Mouse (Mus musculus): ENCODE results near the gene Fam178b.

The Fam178b gene

DNA sequence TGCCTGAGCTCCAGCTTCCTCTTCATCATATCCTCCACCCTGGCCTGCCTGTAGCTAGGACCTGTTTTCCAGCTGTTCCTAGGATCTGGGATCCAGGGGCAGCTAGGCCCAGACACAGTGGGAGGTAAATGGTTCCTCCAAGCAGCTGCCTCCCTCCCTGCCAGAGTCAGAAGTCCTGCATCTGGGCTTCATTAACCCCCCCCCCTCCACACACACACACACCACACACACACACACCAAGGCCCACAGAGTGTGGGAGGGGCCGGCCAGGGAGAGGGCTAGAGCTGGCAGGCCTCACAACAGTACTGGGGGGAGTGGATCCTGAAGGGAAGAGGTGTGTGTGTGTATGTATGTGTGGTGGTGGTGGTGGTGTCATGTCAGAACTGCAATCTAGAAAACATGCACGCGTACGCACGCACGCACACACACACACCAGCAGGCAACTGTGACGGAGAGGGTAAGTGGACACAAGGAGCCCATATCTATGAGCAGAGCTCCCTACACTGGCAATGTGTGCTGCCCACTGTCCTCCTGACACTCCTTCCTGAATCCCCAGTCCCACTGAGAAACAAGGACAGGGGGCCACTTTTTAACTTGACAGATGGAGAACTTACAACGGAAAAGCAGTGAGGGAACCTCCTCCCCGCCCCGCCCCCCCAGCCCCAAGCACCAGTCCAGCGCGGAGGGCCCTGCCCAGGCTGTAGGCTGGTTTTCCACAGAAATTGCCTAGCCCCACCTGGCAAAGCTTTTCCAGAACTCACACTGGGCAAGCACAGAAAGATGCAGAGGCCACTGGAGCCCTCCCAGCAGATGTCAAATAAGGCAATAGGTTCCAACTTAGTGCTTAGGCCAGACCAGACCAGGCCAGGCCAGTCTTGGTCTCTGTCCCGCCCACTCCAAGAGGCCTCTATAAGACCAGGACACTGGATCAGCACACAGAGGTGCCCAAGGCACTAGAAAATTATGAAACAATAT is 94.2 kb downstream of the Fam178b start:
- in situ Hi-C loops (cut with MseI, MboI): no loop called here

DNA sequence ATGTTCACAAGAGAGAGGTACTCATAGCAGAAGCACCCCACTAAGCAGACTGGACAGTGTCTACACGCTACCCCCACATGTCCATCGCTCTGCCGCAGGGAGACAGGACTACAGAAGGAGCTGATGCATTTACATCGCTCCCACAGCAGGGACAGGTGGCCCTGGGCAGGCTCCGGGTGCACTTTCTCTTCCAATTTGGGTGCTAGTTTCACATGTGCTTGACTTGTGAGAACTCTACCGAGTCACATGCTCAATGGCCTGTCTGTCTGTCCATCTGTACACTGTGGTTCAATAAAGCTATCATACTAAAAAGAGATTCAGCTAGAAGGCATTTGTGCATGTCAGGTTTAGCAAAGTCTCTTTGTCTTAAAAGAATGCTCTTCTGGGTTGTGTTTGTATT is 95.1 kb downstream of the Fam178b start:
- in situ Hi-C loops (cut with MseI, MboI): no loop called here

DNA sequence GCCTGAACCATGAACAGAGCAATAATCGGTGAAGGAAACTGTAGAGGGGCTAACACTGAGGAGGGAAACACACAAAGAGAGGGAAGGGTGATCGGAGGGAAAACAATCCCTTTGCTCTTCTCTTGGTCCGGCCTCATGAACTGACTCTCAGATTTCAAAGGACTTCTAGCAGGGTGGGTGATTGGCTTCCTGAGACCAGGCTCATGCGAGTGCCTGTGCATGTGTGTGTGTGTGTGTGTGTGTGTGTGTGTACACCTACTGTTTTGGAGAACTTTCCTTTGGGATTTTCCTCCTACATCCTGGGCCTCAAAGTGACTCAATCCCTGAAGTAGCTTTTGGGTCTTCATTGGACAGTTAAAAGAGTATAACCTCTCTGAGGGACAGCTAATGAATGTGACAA is 96.7 kb downstream of the Fam178b start:
- in situ Hi-C loops (cut with MseI, MboI): no loop called here

DNA sequence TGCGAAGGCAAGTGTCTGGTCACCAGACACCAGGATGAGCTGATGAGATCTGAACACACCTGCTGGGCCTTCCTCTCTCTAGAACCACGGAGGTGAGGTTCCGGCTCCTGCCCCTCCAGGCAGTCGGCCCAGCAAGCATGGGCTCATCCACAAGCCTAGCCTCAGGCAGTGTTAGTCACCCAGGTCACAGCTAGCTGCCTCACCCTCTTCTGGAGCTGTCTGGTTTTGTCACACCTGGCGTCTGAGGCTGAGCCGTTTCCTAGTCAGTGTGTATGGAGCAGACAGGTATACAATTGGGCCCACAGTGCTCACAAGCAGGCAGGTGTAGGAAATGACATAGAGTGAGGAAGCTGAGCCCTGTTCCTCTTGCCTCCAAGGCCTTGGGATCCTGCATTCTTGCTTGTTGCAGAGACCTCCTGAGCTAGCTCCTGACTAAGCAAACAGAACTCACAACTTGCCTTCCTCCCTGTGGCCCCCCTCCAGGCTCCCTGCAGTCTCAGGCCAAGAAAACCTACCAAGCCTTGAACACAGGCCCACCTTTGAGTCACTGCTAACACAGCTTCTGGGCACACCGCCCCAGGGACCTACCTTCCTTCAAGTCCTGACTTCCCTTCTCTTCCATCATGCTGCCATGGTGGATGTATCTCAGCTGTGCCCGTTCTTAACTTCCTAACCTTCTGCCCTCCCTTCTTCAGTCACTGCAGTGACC is 99.4 kb downstream of the Fam178b start:
- in situ Hi-C loops (cut with MseI, MboI): no loop called here

DNA sequence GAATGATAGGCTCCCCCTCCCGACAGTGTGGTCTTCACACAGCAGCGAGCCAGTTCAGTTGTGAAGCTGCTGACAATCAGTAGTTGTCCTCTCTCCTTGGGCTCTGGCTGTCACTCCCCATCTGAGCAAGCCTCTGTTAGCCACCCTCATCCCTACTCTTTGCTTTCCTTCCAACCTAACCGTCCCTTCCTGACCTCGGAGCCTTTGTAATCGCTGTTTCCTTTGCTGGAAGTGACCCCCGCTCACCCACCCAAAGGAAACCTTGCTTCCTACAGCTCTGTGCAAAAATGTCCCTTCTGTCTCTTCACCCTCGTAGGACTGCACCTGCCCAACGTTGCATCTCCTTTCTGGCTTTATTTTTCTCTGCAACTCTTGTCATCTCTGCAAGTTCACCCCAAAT is 100.8 kb downstream of the Fam178b start:
- in situ Hi-C loops (cut with MseI, MboI): no loop called here

DNA sequence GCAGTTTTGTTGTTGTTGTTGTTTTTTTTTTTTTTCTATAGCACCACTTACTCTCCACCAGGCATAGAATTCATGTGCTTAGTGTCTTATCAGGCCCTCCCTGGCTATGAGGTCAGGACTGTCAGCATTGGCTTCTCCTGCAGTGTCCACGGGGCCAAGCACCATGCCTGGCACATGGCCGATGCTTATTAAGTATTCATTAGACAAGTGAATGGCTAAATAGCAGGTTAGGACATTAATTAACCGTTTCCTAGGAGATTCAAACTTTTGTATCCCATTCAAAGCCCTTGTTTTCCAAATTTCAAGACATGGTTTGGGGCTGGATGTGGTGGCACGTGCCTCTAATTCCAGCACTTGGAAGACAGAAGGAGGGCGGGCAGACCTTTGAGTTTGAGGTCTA is 101.7 kb downstream of the Fam178b start:
- in situ Hi-C loops (cut with MseI, MboI): no loop called here

DNA sequence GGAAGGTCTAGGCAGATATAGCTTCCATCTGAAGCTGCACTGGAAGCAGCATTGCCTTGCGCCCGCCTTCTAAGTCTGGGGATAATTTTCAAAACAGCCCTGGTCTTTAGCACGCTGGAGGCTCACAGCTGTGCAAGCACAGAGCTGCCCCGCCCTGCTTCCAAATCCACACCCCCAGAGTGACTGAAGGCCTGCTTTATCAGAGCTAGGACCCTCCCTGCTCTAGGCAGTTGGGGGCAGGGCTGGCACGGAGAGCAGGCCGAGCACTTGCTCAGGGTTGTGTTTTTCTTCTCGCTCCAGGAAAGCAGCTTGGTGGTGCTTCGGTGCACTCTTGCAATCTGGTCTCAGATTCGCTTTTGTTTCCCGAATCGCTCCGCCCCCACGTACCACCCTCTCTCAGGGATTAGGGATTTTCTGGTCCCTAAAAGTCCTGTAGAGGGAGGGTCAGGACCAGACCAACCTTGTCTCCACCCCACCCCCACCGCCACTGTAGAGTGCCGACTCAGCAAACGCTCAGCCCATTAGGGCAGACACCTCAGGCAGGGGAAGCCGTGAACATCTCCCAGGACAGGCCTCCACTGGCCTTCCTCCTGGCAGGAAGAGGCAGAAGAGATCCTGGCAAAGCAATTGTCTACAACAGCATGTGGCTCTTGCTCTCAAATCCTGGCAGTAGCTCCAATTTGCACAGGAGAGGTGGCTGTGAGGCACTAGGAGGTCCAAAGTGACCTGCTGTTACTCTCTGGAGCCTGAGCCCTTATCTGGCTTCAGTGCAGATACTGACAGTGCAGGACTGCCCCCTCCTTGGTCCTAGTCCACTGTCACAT is 102.4 kb downstream of the Fam178b start:
- in situ Hi-C loops (cut with MseI, MboI): no loop called here

DNA sequence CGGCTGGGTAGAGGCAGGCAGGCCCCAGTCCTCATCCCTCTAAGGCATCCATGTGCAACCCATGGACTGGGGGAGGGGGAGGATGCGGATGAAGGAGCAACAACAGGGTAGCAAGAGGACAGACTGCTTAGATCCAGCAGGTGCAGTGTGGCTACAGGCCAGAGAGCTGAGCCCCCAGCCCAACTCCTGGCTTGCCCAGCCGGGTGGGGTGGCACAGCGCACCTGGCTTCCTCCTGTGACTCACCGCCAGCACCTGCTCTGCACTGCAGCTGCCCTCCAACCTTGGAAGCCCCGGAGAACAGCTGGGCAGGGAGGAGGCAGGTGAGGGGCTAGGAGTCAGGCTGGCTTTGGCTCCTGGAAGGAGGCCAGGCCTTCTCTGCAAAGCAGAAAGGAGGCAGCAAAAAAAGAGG is 103.0 kb downstream of the Fam178b start:
- in situ Hi-C loops (cut with MseI, MboI): no loop called here

DNA sequence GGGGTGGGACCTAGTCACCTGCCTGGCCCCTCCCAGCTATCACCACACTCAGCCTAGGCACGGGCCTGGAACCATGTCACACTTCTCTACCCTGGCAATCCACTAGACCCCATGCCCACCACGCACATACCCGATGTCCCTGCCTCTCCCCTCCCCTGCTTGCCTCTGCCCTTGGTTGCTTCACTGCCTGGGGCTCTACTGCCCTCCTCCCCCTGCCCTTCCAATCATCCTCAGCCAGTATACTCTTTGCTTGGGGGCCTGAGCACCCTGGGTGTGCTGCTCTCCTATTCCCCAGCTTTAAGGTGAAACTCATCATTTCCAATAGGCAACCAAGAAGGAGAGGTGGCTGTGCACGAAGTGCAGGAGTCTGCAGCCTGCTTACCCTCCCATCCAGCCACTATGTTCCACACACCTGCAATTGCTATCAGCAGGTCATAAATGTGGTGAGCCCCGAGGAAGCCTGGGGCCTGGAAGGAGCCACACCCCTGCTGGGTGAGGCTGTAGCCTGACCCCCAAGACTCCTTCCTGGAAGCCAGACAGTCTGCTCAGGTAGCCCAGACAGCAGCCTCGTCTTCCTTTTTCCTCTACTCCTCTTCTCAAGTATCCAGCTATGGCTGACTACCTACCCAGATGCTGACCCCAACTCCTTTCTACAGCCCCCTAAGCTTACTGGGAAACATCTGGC is 105.8 kb downstream of the Fam178b start:
- in situ Hi-C loops (cut with MseI, MboI): no loop called here

DNA sequence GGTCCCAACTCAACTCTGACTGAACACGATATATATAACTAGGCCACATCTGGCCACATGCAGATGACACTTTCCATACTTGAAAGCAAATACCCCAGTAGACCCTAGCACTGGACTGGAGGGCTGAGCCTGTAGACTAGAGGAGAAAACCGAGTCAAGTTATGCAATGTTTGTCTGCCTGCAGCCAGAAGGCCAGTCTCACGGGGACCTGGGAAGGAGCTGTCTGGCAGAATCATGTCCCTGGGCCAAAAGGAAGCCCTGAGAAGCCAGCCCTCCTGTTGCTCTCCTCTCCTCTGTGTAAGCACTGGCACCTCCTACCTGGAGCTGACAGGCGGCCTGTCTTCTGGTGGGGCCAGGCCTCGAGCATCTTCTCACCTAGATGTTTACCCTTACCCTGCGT is 107.6 kb downstream of the Fam178b start:
- in situ Hi-C loops (cut with MseI, MboI): no loop called here

DNA sequence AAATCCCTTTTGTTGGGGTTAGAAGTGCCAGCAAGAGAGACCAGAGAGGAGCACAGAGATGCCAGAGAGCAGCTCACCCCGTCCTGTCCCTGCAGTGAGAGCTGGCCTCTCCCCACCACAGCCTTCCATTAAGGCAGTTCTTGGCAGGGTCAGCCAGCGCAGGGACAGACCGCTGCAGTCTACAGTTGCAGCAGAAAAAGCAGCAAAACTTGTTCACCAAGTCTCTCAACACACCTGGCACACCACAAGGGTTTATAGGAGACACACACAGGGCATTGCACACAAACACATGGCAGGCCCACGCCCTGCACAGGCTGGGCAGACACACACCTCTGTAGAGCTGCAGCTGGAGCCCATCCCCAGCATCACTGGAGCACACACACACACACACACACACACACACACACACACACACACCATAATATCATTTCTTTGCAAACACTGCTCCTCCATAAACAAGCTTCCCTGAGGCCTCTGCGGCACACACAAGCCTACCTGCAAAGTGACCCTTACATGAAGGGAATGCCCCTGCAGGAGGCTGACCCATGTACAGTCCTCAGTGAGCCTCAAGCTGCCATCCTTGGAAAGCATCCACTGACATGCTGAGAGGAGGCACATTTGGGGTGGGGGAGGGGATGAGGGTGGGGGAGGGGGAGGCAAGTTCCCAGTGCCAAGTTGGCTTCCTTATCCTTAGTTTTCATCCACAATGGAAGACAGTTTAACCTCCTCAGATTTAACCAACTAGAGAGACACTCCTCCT is 108.6 kb downstream of the Fam178b start:
- in situ Hi-C loops (cut with MseI, MboI): no loop called here

DNA sequence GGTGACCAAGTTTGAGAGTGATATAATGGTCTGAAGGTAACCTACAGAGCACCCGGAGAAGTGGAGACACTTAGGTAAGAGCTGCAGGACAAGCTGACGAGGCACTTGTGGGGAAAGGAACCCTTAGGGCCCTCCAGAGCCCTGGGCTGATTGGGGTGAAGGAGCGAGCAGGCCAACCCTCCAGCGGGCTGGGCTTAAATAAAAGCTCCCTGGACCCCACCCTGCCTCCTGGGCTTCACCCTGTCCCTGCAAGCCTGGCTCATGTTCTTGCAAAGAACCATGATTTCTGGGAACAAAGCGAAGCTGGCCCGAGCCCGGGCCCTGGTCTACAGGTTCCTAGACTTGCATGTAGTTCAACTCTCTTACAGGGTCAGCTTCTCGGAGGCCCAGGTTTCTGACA is 109.5 kb downstream of the Fam178b start:
- in situ Hi-C loops (cut with MseI, MboI): no loop called here

DNA sequence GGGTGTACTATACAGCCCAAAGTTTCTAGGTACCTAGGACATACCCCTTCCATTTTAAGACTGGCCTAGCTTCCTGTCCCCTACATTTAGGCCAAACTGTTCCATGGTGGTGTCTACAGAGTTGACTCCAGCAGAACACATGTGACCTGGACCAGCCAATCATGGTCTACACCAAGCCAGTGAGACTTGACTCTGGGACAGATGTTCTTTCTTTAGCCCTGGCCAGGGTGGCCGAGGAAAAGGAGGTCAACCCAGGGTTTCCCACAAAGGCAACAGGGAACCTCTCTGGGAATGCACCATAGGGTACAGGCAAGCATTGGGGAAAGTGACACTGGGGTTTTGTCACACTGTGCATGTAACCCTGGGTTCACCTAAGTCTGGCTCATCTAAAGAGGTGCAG is 110.3 kb downstream of the Fam178b start:
- in situ Hi-C loops (cut with MseI, MboI): no loop called here

DNA sequence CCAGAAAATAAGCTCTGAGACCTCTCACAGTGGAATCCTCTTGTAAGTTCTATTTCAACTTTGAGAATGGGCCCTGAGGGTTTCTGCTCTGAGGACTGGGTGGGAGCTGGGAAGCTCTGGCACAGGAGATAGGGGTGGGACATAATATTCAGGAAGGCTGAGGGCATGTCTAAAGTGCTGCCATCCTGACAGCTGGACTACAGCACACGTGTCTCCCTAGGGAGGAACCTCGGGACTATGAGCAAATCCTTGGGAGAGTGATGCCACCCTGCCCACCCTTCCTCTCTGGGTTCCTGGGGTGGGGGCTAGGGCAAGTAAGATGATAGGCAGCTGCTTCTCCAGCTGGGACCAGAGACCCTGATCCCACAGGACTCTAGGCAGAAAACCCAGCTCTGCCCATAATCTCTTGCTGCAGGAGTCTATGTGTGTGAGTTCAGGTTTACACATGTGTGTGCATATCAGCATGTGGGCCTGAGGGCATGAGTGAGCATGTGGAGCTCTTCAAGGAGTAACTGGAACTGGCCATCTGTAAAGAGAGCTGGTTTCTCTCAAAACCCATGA is 110.8 kb downstream of the Fam178b start:
- in situ Hi-C loops (cut with MseI, MboI): no loop called here

DNA sequence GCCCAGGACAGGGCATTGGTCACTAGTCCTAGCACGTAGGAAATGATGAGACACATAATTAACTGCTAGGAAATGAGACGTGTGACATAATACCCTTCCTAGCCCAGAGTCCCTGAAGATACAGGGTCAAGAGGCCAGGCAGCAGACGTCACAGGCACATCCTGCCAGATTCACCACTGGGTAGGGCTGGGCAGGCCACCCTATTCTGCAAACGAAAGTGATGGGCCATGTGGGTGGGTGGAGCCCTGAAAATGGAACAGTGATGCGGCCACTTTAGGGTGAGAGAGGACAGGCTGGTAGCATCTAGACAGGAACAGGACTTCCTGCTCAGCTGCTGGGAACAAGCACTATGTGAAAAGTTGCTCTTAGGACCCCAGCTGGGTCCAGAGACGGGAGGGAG is 111.4 kb downstream of the Fam178b start:
- in situ Hi-C loops (cut with MseI, MboI): no loop called here

DNA sequence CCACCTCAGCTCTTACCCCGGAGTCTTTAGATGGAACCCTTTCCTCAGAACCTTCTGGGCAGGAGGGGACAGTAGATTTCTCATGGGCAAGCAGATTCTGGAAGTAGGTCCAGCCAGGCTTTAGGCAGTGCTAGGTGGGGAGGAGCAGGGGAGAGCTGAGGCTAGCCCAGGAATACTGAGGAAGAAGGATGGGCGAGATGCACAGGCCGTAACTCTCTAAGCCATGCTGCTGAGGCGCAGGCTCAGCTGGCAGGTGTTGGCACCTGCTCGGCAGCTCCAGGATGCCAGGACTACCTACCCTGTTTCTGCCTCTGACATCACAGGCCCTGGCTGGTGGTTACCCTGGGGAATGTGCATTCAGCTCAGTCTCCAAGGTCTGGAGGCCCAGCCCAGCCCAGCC is 112.7 kb downstream of the Fam178b start:
- in situ Hi-C loops (cut with MseI, MboI): no loop called here

DNA sequence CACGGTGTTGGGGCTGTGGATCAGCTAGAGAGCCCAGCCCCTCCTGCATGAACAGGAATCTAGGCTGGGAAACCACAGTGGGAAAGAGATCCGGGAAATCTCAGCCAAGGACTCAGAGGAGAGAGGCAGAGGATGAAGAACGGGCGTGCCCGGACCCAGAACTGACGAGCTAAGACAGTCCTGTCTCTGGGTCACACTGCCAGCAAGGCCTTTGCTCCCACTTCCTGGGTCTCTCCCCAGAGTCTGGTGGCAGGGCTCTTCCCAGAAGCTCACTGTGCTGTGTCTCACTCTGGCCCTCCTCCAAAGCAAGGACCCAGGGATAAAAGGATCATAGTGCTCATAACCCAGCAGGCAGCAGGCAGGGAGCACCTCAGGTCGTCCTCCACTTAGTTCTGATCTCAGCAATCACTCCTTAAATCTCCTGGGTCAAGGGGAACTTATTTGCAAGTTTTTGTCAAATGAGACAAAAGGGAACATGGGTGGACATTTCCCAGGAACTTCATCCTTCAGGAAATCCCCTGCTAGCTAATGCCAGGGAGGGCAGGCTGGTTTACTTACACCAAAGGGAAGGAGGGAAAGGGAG is 113.2 kb downstream of the Fam178b start:
- in situ Hi-C loops (cut with MseI, MboI): no loop called here

DNA sequence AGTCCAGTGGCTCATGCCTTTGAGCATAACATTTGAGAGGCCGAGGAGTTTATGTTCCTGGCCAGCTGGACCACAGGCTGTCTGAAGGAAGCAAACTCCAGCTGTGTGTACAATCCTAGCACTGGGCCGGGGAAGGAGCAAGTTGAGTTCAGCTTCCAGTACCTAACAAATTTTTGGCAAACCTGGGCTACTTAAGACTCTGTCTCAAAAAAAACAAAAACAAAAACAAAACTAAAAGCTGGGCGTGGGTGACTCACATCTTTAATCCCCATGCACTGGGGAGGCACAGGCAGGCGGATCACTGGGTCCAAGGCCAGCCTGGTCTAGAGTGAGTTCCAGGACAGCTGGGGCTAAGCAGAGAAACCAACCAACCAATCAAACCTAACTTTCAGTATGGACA is 114.2 kb downstream of the Fam178b start:
- in situ Hi-C loops (cut with MseI, MboI): no loop called here

DNA sequence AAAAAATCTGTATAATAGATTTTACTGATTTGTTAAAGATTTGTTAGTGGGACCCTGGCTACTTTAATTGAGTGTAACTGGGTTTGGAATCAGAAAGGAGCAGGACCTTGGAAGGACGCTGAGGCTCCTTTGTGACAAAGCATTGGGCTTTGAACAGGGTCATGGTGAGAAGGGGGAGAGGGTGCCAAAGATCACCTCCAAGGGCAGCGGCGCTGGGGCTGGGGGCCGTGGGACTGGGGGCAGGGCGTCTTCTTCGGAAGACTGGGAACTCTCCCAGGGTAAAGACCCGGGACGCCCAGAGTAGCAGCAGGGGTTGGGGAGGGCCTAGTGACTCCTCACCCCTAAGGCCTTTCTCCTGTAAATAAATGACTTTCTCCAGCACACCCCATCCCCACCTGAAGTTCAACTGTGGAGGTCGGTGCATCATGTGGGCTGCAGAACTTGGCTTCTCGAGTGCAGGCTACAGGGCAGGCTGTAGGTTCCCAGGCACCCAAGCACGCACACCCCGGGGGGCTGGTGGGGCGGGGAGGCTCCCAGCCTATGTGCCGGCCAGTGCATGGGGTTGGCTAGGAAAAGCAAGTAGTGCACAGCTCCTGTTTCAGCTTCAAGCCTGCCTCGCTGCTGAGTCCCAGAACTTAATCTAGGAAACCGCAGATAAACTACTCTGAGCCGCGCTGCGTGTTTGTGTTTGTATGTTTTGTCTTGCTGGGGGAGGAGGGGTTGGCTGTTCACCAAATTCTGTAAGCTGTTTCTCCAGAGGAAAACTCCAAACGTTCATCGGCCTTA is 115.0 kb downstream of the Fam178b start:
- in situ Hi-C loops (cut with MseI, MboI): no loop called here
